Mouse (Mus musculus) G1E (cell line): Measurements from ENCODE around the gene Auts2.

Source experiments
- CTCF ChIP-seq: IDR thresholded peaks from 2 replicates; pipeline ENCODE4 v1.5.1; 2012; ENCODE audit warnings: low read depth, low read length, inconsistent platforms, mixed read lengths
- GATA1 ChIP-seq: IDR thresholded peaks from 2 replicates; pipeline ENCODE4 v1.6.1; 2012; ENCODE audit warnings: borderline replicate concordance, low read length, inconsistent platforms, mixed read lengths
- GATA2 ChIP-seq: IDR thresholded peaks from 2 replicates; pipeline ENCODE4 v1.6.1; 2012; ENCODE audit warnings: low read depth, low read length, inconsistent platforms, borderline replicate concordance
- POLR2AphosphoS5 ChIP-seq: IDR thresholded peaks from 2 replicates; pipeline ENCODE4 v1.6.1; 2012; ENCODE audit warnings: low read depth, low read length, inconsistent platforms; ENCODE audit not compliant: insufficient replicate concordance
- TAL1 ChIP-seq: conservative IDR thresholded peaks from 2 replicates; pipeline ENCODE4 v1.6.1; 2012; ENCODE audit warnings: low read depth, low read length, inconsistent platforms, mixed read lengths

DNA sequence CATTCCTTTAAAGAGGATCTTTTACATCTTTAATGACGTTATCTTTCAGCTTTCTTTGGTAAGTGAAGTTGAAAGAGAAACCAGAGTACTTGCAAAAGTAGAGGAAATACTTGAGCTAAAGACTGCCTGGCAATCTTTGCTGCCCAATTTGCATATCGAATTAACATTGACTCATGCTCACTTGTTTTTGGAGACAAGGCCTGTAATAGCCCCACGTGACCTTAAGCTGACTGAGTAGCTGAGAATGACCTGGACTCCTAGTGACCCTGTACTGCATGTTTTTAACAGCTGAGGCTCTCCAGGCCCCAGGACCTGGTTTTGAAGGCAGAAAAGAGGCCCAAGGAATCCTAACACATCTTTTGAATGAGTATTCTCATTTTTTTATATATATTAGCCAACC lies 259.4 kb downstream of the Auts2 start:
- TF ChIP-seq CTCF = no peak
- no peak for TF ChIP-seq GATA1
- no peak for TF ChIP-seq TAL1
- TF ChIP-seq POLR2AphosphoS5 = no peak
- TF ChIP-seq GATA2 = no peak
